Mouse (Mus musculus) intestine, postnatal 0 days (tissue): ENCODE measurements around the gene Gigyf1. TPM values are rescaled to one million over a fixed set of nuclear protein-coding genes. Genes with fewer than 3 reads are reported as not detected.

Experiments
- ATAC-seq: fragments of 200-750 bp; cut with Nextera tagmentation; 2 replicates; pipeline ENCODE4 v1.8.0; 2017; ENCODE audit warnings: mild to moderate bottlenecking, moderate TSS enrichment, moderate library complexity
- H3K27ac ChIP-seq: fragments of 300-500 bp; sonication (generic); 2 replicates; pipeline ENCODE4 v1.5.1; 2014; ENCODE audit warnings: mild to moderate bottlenecking, low read depth, low read length, moderate library complexity
- H3K27me3 ChIP-seq: fragments of 300-500 bp; sonication (generic); replicated peaks from 2 replicates; pipeline ENCODE4 v1.6.1; 2014; ENCODE audit warnings: low read length, mixed read lengths; ENCODE audit not compliant: control insufficient read depth, insufficient read depth
- H3K36me3 ChIP-seq: fragments of 300-500 bp; sonication (generic); 2 replicates; pipeline ENCODE4 v1.6.1; 2014; ENCODE audit warnings: mild to moderate bottlenecking, moderate library complexity; ENCODE audit not compliant: control insufficient read depth, insufficient read depth
- H3K4me1 ChIP-seq: fragments of 300-500 bp; sonication (generic); replicated peaks from 2 replicates; pipeline ENCODE4 v1.6.1; 2014; ENCODE audit warnings: antibody characterized with exemption, low read length, mixed read lengths; ENCODE audit not compliant: control insufficient read depth, insufficient read depth
- H3K4me2 ChIP-seq: fragments of 300-500 bp; sonication (generic); replicated peaks from 2 replicates; pipeline ENCODE4 v1.6.1; 2014; ENCODE audit warnings: low read depth, mild to moderate bottlenecking, moderate library complexity
- H3K4me3 ChIP-seq: fragments of 300-500 bp; sonication (generic); 2 replicates; pipeline ENCODE4 v1.5.1; 2014; ENCODE audit warnings: low read depth, low read length
- H3K9ac ChIP-seq: fragments of 300-500 bp; sonication (generic); 2 replicates; pipeline ENCODE4 v1.6.1; 2014; ENCODE audit warnings: mild to moderate bottlenecking, low read depth, low read length
- H3K9me3 ChIP-seq: fragments of 300-500 bp; sonication (generic); 2 replicates; pipeline ENCODE4 v1.6.1; 2016; ENCODE audit warnings: mixed run types; ENCODE audit not compliant: control insufficient read depth
- CTCF ChIP-seq: sonication (generic); IDR thresholded peaks from 2 replicates; pipeline ENCODE4 v1.5.1; 2016; ENCODE audit warnings: low read depth, mild to moderate bottlenecking, control low read depth, antibody characterized with exemption, moderate library complexity
- WGBS: fragments of 180-500 bp; shearing (Covaris S2); extraction: QIAGEN DNeasy Blood & Tissue Kit; methylation state at CpG from one replicate; pipeline ENCODE4 v1.1.7; 2014; 5-methylcytosine and 5-hydroxymethylcytosine counted together
- microRNA-seq: library from miRNA; unstranded; fragments of <30 nt; microRNA quantifications from one replicate; pipeline ENCODE4, GENCODE M21; 2016
- polyA plus RNA-seq: library from polyadenylated mRNA; unstranded; fragments of >200 nt; fragmentation: Nextera tagmentation; extraction: Ambion mirVana; gene quantifications from 2 replicates; pipeline ENCODE4 v1.2.1, GENCODE M21; 2015

Gigyf1 gene
- polyA plus RNA-seq, 1 experiment from 2014 or later: 4.7 TPM

DNA sequence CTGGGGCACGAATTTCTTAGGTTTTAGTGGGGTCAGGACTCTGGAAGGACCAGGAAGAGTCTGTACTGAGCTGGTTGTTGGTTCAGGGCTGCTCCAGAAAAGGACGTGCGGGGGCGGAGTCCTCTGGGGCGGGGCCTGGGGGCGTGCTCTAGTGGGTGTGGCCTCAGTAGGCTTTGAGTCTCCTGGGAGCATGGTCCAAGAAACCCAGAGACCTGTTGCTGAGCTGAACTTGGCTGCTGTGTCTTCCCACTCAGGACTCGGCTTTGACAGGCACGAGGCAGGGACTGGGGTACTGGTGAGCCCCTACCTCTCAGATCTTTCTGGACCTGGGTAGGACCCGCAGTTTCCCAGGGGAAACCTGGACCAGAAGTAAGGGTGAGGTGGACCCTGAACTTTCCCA lies 51.3 kb downstream of the Gigyf1 start, which contains the start of gene Tfr2:
Tfr2 (plus strand) TSS at position 176 of the 400 bp plus-strand sequence.
- Histone ChIP-seq H3K9me3 (no peaks in the 10 kb centered on the region), H3K4me1 (no peaks in the 10 kb centered on the region), H3K27ac (no peak within 1 kb of the TSS), H3K9ac (no peak within 1 kb of the TSS), H3K4me2 (0 out of 2 replicates have a peak within 1 kb of the TSS, but pooled peaks have one; percentile 24), H3K27me3 (peaks cover 4% of the 10 kb centered on the region), H3K4me3 (no peak within 1 kb of the TSS), H3K36me3 (no peaks in the 10 kb centered on the region)
- WGBS: 19% methylated on average over 9 of the region's 9 CpGs
- TF ChIP-seq CTCF: no peak
- peak; percentile 80 for ATAC-seq

GRCm38 (mm10) chr5:137570181-137570580 lies 51.8 kb downstream of the Gigyf1 start:
- Histone ChIP-seq H3K9me3 (no peaks in the 10 kb centered on the region), H3K36me3 (no peaks in the 10 kb centered on the region), H3K4me2 (no peak overlapping the region), H3K4me3 (no peak overlapping the region), H3K4me1 (no peaks in the 10 kb centered on the region), H3K27me3 (peaks cover 9% of the 10 kb centered on the region), H3K27ac (no peak overlapping the region), H3K9ac (no peak overlapping the region)
- TF ChIP-seq CTCF: no peak
- WGBS: 51% methylated on average over 7 of the region's 7 CpGs
- no peak for ATAC-seq

DNA sequence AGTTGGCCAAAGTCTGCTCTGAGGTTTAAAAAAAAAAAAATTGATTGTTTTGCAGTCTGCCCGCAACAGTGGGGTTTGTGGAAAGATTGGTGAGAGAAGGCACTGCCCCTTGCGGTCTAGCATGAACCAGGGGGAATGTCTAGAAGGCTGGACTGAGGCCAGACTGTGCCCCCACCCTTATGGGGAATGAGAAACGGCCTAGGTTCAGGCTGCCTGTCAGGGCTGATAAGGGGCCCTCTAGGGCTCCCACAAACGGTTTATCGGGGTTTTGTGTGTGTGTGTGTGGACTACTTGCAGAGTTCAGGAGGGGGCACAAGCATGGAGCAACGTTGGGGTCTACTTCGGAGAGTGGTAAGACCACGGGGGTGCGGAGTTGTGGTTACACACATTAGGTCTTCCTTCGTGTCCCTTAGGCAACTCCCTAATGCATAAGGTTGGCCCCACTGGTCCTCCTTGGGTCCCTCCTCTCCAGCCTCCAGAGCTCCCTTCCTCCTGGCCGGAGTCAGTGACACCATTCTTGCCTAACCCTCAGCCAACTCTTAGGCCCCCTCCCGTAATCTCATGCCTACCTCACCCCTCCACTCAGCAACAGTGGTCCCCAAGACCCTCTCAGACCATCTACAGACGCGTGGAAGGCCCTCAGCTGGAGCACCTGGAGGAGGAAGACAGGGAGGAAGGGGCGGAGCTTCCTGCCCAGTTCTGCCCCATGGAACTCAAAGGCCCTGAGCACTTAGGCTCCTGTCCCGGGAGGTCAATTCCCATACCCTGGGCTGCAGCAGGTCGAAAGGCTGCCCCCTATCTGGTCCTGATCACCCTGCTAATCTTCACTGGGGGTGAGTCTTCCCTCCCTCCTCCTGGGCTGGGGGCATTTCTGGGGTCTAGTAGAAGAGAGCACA lies 52.6 kb downstream of the Gigyf1 start:
- H3K4me1 ChIP-seq: no peaks in the 10 kb centered on the region
- no peak for TF ChIP-seq CTCF
- no peak overlapping the region for H3K9ac ChIP-seq
- H3K4me2 ChIP-seq: no peak overlapping the region
- H3K27me3 ChIP-seq: peaks cover 10% of the 10 kb centered on the region
- H3K9me3 ChIP-seq: no peaks in the 10 kb centered on the region
- no peak overlapping the region for H3K27ac ChIP-seq
- no peaks in the 10 kb centered on the region for H3K36me3 ChIP-seq
- no peak overlapping the region for H3K4me3 ChIP-seq
- WGBS: 74% methylated on average over 17 of the region's 17 CpGs
- no peak for ATAC-seq

- WGBS: 6% methylated on average over 27 of the region's 27 CpGs
- peak; percentile 54 for TF ChIP-seq CTCF
Observed at GRCm38 (mm10) chr5:137574470-137574901, 56.1 kb downstream of the Gigyf1 start.

More at GRCm38 (mm10) chr5:137574470-137574901, 56.1 kb downstream of the Gigyf1 start:
- no peaks in the 10 kb centered on the region for H3K9me3 ChIP-seq
- H3K4me1 ChIP-seq: no peaks in the 10 kb centered on the region
- no peak overlapping the region for H3K27ac ChIP-seq
- peak overlapping the region; percentile 4; the same call in 1 of the 2 replicates for H3K4me3 ChIP-seq
- 0 out of 2 replicates have a peak, but pooled peaks have one; percentile 14 for ATAC-seq
- no peaks in the 10 kb centered on the region for H3K36me3 ChIP-seq
- H3K9ac ChIP-seq: no peak overlapping the region
- H3K4me2 ChIP-seq: peak overlapping the region; percentile 44
- peaks cover 10% of the 10 kb centered on the region for H3K27me3 ChIP-seq

Small RNAs within 50 kb of the gene (microRNA-seq; reads per million reads assigned to microRNA genes)
- gene Mir6418: 1.1 reads per million

Other genes starting within 250 kb of the Gigyf1 start
- 8.9 and 9.6 TPM in 2 replicates for gene Ache, start 231.0 kb upstream of the Gigyf1 start, polyA plus RNA-seq
- gene Ufsp1, start 223.9 kb upstream of the Gigyf1 start, polyA plus RNA-seq: 10.4 and 11.0 TPM in 2 replicates
- 31.3 and 32.2 TPM in 2 replicates for gene Srrt, start 210.9 kb upstream of the Gigyf1 start, polyA plus RNA-seq
- 23.8 and 24.8 TPM in 2 replicates for gene Trip6, start 204.1 kb upstream of the Gigyf1 start, polyA plus RNA-seq
- 11.8 and 13.4 TPM in 2 replicates for gene Slc12a9, start 185.0 kb upstream of the Gigyf1 start, polyA plus RNA-seq
- 12.6 and 12.9 TPM in 2 replicates for gene Ephb4, start 168.4 kb upstream of the Gigyf1 start, polyA plus RNA-seq
- 0.35 and 0.42 TPM in 2 replicates for gene Zan, start 41.5 kb upstream of the Gigyf1 start, polyA plus RNA-seq
- gene Pop7, start 16.0 kb upstream of the Gigyf1 start, polyA plus RNA-seq: 47.9 and 50.4 TPM in 2 replicates
- gene Epo, start 14.7 kb downstream of the Gigyf1 start, polyA plus RNA-seq: not detected in 2 replicates
- 386 and 389 TPM in 2 replicates for gene Gnb2, start 15.0 kb downstream of the Gigyf1 start, polyA plus RNA-seq
- gene Actl6b, start 35.0 kb downstream of the Gigyf1 start, polyA plus RNA-seq: 2.1 and 2.9 TPM in 2 replicates
- 0.27 and 0.50 TPM in 2 replicates for gene Tfr2, start 51.3 kb downstream of the Gigyf1 start, polyA plus RNA-seq
- 35.3 and 38.0 TPM in 2 replicates for gene Mospd3, start 82.5 kb downstream of the Gigyf1 start, polyA plus RNA-seq
- 44.2 and 44.6 TPM in 2 replicates for gene Pcolce, start 95.2 kb downstream of the Gigyf1 start, polyA plus RNA-seq
- gene Fbxo24, start 110.5 kb downstream of the Gigyf1 start, polyA plus RNA-seq: 0.16 and 0.25 TPM in 2 replicates
- gene Lrch4, start 110.6 kb downstream of the Gigyf1 start, polyA plus RNA-seq: 31.5 and 31.6 TPM in 2 replicates
- 1.3 and 1.8 TPM in 2 replicates for gene Gm20605, start 110.6 kb downstream of the Gigyf1 start, polyA plus RNA-seq
- 2.3 and 4.8 TPM in 2 replicates for gene Sap25, start 122.8 kb downstream of the Gigyf1 start, polyA plus RNA-seq
- gene Irs3, start 127.2 kb downstream of the Gigyf1 start, polyA plus RNA-seq: 0.09 and 0.18 TPM in 2 replicates
- gene Agfg2, start 166.2 kb downstream of the Gigyf1 start, polyA plus RNA-seq: 16.8 and 19.0 TPM in 2 replicates
- 1.6 and 2.0 TPM in 2 replicates for gene Nyap1, start 223.1 kb downstream of the Gigyf1 start, polyA plus RNA-seq
- 111 and 119 TPM in 2 replicates for gene Tsc22d4, start 227.2 kb downstream of the Gigyf1 start, polyA plus RNA-seq